In the genomic region with DNA sequence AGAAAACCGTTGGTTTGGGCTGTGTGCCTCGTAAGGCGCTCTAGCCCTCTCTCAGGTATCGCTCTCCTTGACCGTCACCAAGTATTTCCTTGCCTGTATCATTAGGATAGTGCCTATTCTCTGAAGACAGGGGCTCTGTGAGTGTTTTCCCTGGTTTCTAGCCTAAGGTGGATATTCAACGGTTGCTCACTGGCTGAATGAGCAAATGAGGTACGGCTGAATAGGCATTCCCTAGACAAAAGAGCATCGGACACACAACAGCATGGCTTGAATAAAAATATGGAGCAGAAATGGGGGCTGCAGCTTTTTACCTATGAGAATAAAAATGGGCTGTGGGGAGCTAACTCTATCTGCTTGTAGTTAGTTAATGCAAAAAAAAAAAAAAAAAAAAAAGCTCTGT, we compare ENCODE assay signal across 24 mouse cellular contexts.
DNase-seq lines count a peak whose midpoint lies in the region; ATAC-seq and TF ChIP-seq lines count a peak whose summit lies in the region.
"Had no signal": no experiment of that assay in that cellular context is flagged by ENCODE, and none has a peak within 500 bp of the region (broad histone marks: within the 10 kb centered on the region; RNA-seq: fewer than 3 reads in every experiment).

No protein-coding gene starts in this region.

- no peak overlapping the region for H3K9ac ChIP-seq in hindbrain, postnatal 0 days (replicated peaks; ENCODE audit: low read length)
- H3K9ac ChIP-seq: embryonic facial prominence, embryonic 13.5 days; embryonic facial prominence, embryonic 15.5 days; forebrain, embryonic 13.5 days; forebrain, embryonic 15.5 days had no signal

- 85% methylated on average over 8 of the region's 8 CpGs for WGBS in hindbrain, embryonic 10.5 days
- 74% methylated on average over 8 of the region's 8 CpGs for WGBS in hindbrain, postnatal 0 days

- no peak overlapping the region for H3K4me3 ChIP-seq in hindbrain, embryonic 10.5 days
- H3K4me3 ChIP-seq in hindbrain, postnatal 0 days (ENCODE audit: low read length): no peak overlapping the region
- H3K4me3 ChIP-seq: embryonic facial prominence, embryonic 13.5 days; embryonic facial prominence, embryonic 15.5 days; erythroblast, embryonic 14.5 days; forebrain, embryonic 13.5 days; forebrain, embryonic 15.5 days had no signal

- no peaks in the 10 kb centered on the region for H3K36me3 ChIP-seq in hindbrain, embryonic 10.5 days
- H3K36me3 ChIP-seq in hindbrain, postnatal 0 days (ENCODE audit: insufficient read depth, low read length): no peaks in the 10 kb centered on the region
- H3K36me3 ChIP-seq: embryonic facial prominence, embryonic 13.5 days; embryonic facial prominence, embryonic 15.5 days; forebrain, embryonic 15.5 days; G1E had no signal

- no peak overlapping the region for H3K4me2 ChIP-seq in hindbrain, postnatal 0 days (ENCODE audit: low read depth, low read length)
- H3K4me2 ChIP-seq: embryonic facial prominence, embryonic 13.5 days; embryonic facial prominence, embryonic 15.5 days; forebrain, embryonic 13.5 days; forebrain, embryonic 15.5 days had no signal

- peak; percentile 6 for DNase-seq in adrenal gland, postnatal 14 days
- no peak for DNase-seq in adrenal gland, adult 18-20 months (ENCODE audit: low spot score in 2 of 2)
- no peak for DNase-seq in hindbrain, embryonic 10.5 days (ENCODE audit: low spot score)
- no peak for DNase-seq in hindbrain, postnatal 0 days (ENCODE audit: low spot score)
- peak; percentile 10 for DNase-seq in Muller cell, postnatal 12 days (ENCODE audit: inconsistent ontology term)
- DNase-seq in retina, embryonic 14.5 days (ENCODE audit: low spot score): peak; percentile 60
- DNase-seq in natural killer cell, adult 2 months (ENCODE audit: low spot score in 2 of 2): no peak
- no peak for DNase-seq in layer of hippocampus, adult 9-10 months (ENCODE audit: low spot score)
- DNase-seq: B cell, adult 2 months; cerebellum, adult 11 months; cerebellum, adult 18-20 months; cerebellum, adult 8-10 months; cerebellum, adult 9-11 months; cerebellum, postnatal 14 days; cerebellum, postnatal 36 days; embryo, embryonic 11 days had no signal

- no peaks in the 10 kb centered on the region for H3K9me3 ChIP-seq in hindbrain, embryonic 10.5 days
- no peaks in the 10 kb centered on the region for H3K9me3 ChIP-seq in hindbrain, postnatal 0 days (ENCODE audit: low read length)
- H3K9me3 ChIP-seq: embryonic facial prominence, embryonic 13.5 days; embryonic facial prominence, embryonic 15.5 days; forebrain, embryonic 13.5 days; forebrain, embryonic 15.5 days had no signal

- TF ChIP-seq CTCF in hindbrain, postnatal 0 days (IDR thresholded peaks at IDR 0.05; ENCODE audit: low read depth): no peak

- H3K27me3 ChIP-seq in hindbrain, embryonic 10.5 days (ENCODE audit: insufficient read depth, poor library complexity, severe bottlenecking): no peaks in the 10 kb centered on the region
- no peaks in the 10 kb centered on the region for H3K27me3 ChIP-seq in hindbrain, postnatal 0 days (ENCODE audit: insufficient read depth, low read length)
- H3K27me3 ChIP-seq: CH12.LX; embryonic facial prominence, embryonic 15.5 days; forebrain, embryonic 13.5 days; forebrain, embryonic 15.5 days had no signal

- ATAC-seq in hindbrain, postnatal 0 days: no peak
- ATAC-seq: CD4-positive, CD25-positive, alpha-beta regulatory T cell, adult 4 months; forebrain, embryonic 13.5 days; forebrain, embryonic 15.5 days had no signal

- peak overlapping the region; percentile 53; the same call in 1 of the 2 replicates for H3K27ac ChIP-seq in hindbrain, embryonic 10.5 days
- no peak overlapping the region for H3K27ac ChIP-seq in hindbrain, postnatal 0 days
- H3K27ac ChIP-seq: embryonic facial prominence, embryonic 13.5 days; forebrain, embryonic 13.5 days; forebrain, embryonic 15.5 days had no signal

- H3K4me1 ChIP-seq in hindbrain, embryonic 10.5 days (replicated peaks): no peaks in the 10 kb centered on the region
- H3K4me1 ChIP-seq in hindbrain, postnatal 0 days (ENCODE audit: insufficient read depth, low read length): no peaks in the 10 kb centered on the region
- H3K4me1 ChIP-seq: forebrain, embryonic 13.5 days had no signal

Comparison
In these comparisons a context has a peak if more than half of its experiments do, and no peak if none do; other contexts are left out.
1. DNase-seq: peak in adrenal gland, postnatal 14 days (single experiment), Muller cell, postnatal 12 days (single experiment) and retina, embryonic 14.5 days (single experiment); none in adrenal gland, adult 18-20 months (0 of 2), hindbrain, embryonic 10.5 days (single experiment), hindbrain, postnatal 0 days (single experiment), natural killer cell, adult 2 months (0 of 2) and layer of hippocampus, adult 9-10 months (single experiment).